Mouse (Mus musculus): Measurements from ENCODE around the gene Defb19. TPM values are rescaled to one million over a fixed set of nuclear protein-coding genes. Genes with fewer than 3 reads are reported as not detected.

The Defb19 gene
- polyA plus RNA-seq, 2 experiments: not detected

DNA sequence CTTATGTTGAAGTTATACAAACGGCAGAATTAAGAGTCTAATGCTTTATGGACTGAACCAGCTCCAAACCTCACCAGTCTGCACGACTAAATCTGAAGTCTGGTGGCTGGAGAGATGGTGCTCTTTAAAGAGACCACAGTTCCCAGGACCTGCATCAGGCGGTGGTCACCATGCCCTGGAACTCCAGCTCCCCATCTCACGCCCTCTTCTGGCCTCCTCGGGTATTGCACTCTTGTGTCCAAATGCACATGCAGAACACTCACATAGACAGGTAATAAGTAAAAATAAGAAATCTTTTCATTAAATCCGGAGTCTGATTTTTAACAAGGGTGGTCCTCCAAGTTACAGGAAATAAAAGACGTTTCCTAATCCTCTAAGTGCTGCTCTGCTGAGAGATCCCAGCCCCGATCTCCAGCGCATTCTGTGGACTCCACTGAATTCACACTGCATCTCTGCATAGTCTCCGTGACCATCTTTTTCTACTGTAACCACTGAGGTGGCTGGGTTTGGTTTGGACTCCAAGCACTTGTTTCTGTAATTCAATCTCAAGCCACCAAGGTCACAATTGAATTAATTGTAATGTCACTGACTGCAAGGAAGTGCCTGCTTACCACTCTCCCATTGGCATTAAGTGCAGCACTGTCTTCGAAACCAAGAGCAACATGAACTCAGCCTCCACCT lies 7.9 kb downstream of the Defb19 start, which contains the start of gene Defb21:
TSS of gene Defb21 (plus strand) at position 631 of the 681 bp plus-strand sequence.
- Histone ChIP-seq H3K27me3 (ENCODE audit: control insufficient read depth, insufficient read depth, low read length) (no peaks in the 10 kb centered on the region), H3K9me3 (ENCODE audit: control insufficient read depth, low read length) (no peaks in the 10 kb centered on the region), H3K4me1 (replicated peaks; ENCODE audit: control insufficient read depth in 2 of 2, insufficient read depth in 2 of 2, low read length in 1 of 2) (no peaks in the 10 kb centered on the region), H3K27ac (no peak within 1 kb of the TSS), H3K36me3 (replicated peaks; ENCODE audit: control insufficient read depth, insufficient read depth, low read depth) (no peaks in the 10 kb centered on the region), H3K4me2 (ENCODE audit: low read depth) (no peak within 1 kb of the TSS), H3K4me3 (ENCODE audit: insufficient read depth in 1 of 2, low read depth in 2 of 2, low read length in 2 of 2) (no peak within 1 kb of the TSS), H3K9ac (replicated peaks) (no peak within 1 kb of the TSS)
- ATAC-seq (ENCODE audit: insufficient read depth) (no peak), DNase-seq (ENCODE audit: low read depth in 3 of 3, low spot score in 3 of 3) (no peak)
- WGBS (ENCODE audit: insufficient replicate concordance): 44% methylated on average over 11 of the region's 11 CpGs
- TF ChIP-seq EP300 (IDR thresholded peaks at IDR 0.05; ENCODE audit: low read depth) (no peak), CTCF (IDR thresholded peaks at IDR 0.05; ENCODE audit: low read depth) (peak; percentile 66)

DNA sequence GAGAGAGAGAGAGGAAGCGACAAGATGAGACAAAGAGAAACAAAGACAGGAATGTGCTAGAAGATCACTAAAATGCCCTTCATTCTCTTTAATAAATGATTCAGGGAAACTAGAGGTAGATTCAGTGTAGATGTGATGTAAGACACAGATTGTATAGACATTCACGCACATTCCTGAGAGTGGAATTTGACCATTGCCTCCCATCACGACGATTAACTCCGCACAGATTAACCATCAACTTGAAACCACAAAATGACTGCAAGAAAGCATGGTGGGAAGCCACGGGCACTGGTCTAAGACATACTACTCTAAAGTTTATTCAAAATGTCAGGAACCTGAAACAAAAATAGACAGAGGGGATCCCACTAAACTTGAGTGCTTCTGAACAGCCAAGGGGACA lies 9.8 kb downstream of the Defb19 start:
- H3K4me1 ChIP-seq (replicated peaks; ENCODE audit: control insufficient read depth in 2 of 2, insufficient read depth in 2 of 2, low read length in 1 of 2): no peaks in the 10 kb centered on the region
- H3K27ac ChIP-seq: no peak overlapping the region
- no peak overlapping the region for H3K4me2 ChIP-seq (ENCODE audit: low read depth)
- DNase-seq (ENCODE audit: low read depth in 3 of 3, low spot score in 3 of 3): no peak
- H3K9ac ChIP-seq (replicated peaks): no peak overlapping the region
- 46% methylated on average over 6 of the region's 6 CpGs for WGBS (ENCODE audit: insufficient replicate concordance)
- H3K4me3 ChIP-seq (ENCODE audit: insufficient read depth in 1 of 2, low read depth in 2 of 2, low read length in 2 of 2): no peak overlapping the region
- no peaks in the 10 kb centered on the region for H3K9me3 ChIP-seq (ENCODE audit: control insufficient read depth, low read length)
- TF ChIP-seq CTCF (IDR thresholded peaks at IDR 0.05; ENCODE audit: low read depth): no peak
- TF ChIP-seq EP300 (IDR thresholded peaks at IDR 0.05; ENCODE audit: low read depth): no peak
- ATAC-seq (ENCODE audit: insufficient read depth): no peak
- no peaks in the 10 kb centered on the region for H3K27me3 ChIP-seq (ENCODE audit: control insufficient read depth, insufficient read depth, low read length)
- H3K36me3 ChIP-seq (replicated peaks; ENCODE audit: control insufficient read depth, insufficient read depth, low read depth): no peaks in the 10 kb centered on the region

DNA sequence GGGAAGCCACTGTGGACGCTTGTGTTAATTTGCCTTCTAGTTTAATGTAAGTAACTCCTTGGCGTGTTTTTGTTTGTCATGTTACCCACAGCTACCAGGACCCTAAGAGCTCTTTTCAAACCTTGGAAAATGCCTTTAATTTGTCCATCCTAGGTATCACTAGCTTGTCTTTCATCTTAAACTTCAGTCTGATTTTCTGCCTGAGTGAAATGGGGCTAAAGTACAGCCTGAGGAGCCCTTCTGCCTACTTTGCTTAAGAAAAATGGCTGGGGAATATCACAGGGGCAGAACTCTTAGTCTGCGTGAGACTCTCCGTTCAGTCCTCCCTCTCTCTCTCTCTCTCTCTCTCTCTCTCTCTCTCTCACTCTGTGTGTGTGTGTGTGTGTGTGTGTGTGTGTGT lies 10.2 kb downstream of the Defb19 start:
- Histone ChIP-seq H3K27me3 (ENCODE audit: control insufficient read depth, insufficient read depth, low read length) (no peaks in the 10 kb centered on the region), H3K36me3 (replicated peaks; ENCODE audit: control insufficient read depth, insufficient read depth, low read depth) (no peaks in the 10 kb centered on the region), H3K4me2 (ENCODE audit: low read depth) (no peak overlapping the region), H3K4me3 (ENCODE audit: insufficient read depth in 1 of 2, low read depth in 2 of 2, low read length in 2 of 2) (no peak overlapping the region), H3K27ac (no peak overlapping the region), H3K4me1 (replicated peaks; ENCODE audit: control insufficient read depth in 2 of 2, insufficient read depth in 2 of 2, low read length in 1 of 2) (no peaks in the 10 kb centered on the region), H3K9ac (replicated peaks) (no peak overlapping the region), H3K9me3 (ENCODE audit: control insufficient read depth, low read length) (no peaks in the 10 kb centered on the region)
- DNase-seq (ENCODE audit: low read depth in 3 of 3, low spot score in 3 of 3) (no peak), ATAC-seq (ENCODE audit: insufficient read depth) (no peak)
- WGBS (ENCODE audit: insufficient replicate concordance): 55% methylated on average over 4 of the region's 4 CpGs
- TF ChIP-seq CTCF (IDR thresholded peaks at IDR 0.05; ENCODE audit: low read depth): no peak
- TF ChIP-seq EP300 (IDR thresholded peaks at IDR 0.05; ENCODE audit: low read depth): no peak

DNA sequence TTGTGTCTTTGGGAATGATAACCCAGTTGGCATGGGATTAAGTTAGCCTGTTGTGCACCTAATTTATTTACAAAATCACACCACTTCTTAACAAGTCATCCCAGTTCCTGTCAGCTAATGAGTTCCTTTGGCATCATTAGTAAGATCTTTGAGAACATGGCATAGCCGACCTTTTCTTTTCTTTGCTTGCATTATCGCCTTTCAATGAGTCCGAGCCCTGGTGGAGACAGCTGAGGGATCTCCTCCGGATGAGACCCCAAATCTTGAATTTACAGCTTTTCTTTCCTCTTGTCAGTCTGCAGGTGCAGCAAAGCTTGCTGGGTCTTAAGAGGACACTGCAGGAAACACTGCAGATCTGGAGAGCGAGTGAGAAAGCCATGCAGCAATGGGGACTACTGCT lies 11.1 kb downstream of the Defb19 start, which contains the start of gene Gm17416:
TSS of gene Gm17416 (plus strand) at position 301 of the 400 bp plus-strand sequence.
- no peak for ATAC-seq (ENCODE audit: insufficient read depth)
- H3K4me3 ChIP-seq (ENCODE audit: insufficient read depth in 1 of 2, low read depth in 2 of 2, low read length in 2 of 2): no peak within 1 kb of the TSS
- H3K36me3 ChIP-seq (replicated peaks; ENCODE audit: control insufficient read depth, insufficient read depth, low read depth): no peaks in the 10 kb centered on the region
- WGBS (ENCODE audit: insufficient replicate concordance): 65% methylated on average over 5 of the region's 5 CpGs
- TF ChIP-seq CTCF (IDR thresholded peaks at IDR 0.05; ENCODE audit: low read depth): no peak
- TF ChIP-seq EP300 (IDR thresholded peaks at IDR 0.05; ENCODE audit: low read depth): no peak
- H3K4me1 ChIP-seq (replicated peaks; ENCODE audit: control insufficient read depth in 2 of 2, insufficient read depth in 2 of 2, low read length in 1 of 2): no peaks in the 10 kb centered on the region
- H3K27me3 ChIP-seq (ENCODE audit: control insufficient read depth, insufficient read depth, low read length): no peaks in the 10 kb centered on the region
- H3K4me2 ChIP-seq (ENCODE audit: low read depth): no peak within 1 kb of the TSS
- no peak within 1 kb of the TSS for H3K27ac ChIP-seq
- no peaks in the 10 kb centered on the region for H3K9me3 ChIP-seq (ENCODE audit: control insufficient read depth, low read length)
- H3K9ac ChIP-seq (replicated peaks): no peak within 1 kb of the TSS
- no peak for DNase-seq (ENCODE audit: low read depth in 3 of 3, low spot score in 3 of 3)

DNA sequence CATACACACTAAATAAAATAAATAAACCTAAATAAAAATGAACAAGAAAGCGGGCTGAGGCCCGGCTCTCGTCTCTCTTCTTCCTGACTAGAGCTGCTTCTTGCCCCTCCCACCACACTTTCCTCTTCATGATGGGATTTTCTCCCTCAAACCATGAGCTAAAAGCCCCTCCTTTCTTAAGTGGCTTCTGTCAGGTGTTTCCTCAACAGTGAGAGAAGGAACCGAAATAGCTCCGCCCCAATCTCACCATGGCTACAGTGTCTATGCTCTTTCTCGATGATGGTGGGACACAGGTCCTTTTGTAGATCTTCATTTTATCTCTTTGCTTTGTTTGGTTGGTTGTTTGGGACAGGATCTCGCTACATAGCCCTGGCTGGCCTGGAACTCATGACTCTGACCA lies 23.5 kb downstream of the Defb19 start:
- Histone ChIP-seq H3K9me3 (ENCODE audit: control insufficient read depth, low read length) (no peaks in the 10 kb centered on the region), H3K9ac (replicated peaks) (no peak overlapping the region), H3K36me3 (replicated peaks; ENCODE audit: control insufficient read depth, insufficient read depth, low read depth) (no peaks in the 10 kb centered on the region), H3K27ac (no peak overlapping the region), H3K4me2 (ENCODE audit: low read depth) (no peak overlapping the region), H3K27me3 (ENCODE audit: control insufficient read depth, insufficient read depth, low read length) (no peaks in the 10 kb centered on the region), H3K4me3 (ENCODE audit: insufficient read depth in 1 of 2, low read depth in 2 of 2, low read length in 2 of 2) (no peak overlapping the region), H3K4me1 (replicated peaks; ENCODE audit: control insufficient read depth in 2 of 2, insufficient read depth in 2 of 2, low read length in 1 of 2) (no peaks in the 10 kb centered on the region)
- no peak for TF ChIP-seq CTCF (IDR thresholded peaks at IDR 0.05; ENCODE audit: low read depth)
- no peak for TF ChIP-seq EP300 (IDR thresholded peaks at IDR 0.05; ENCODE audit: low read depth)
- ATAC-seq (ENCODE audit: insufficient read depth): no peak
- WGBS (ENCODE audit: insufficient replicate concordance): 56% methylated on average over 7 of the region's 7 CpGs
- no peak for DNase-seq (ENCODE audit: low read depth in 3 of 3, low spot score in 3 of 3)

Data from liver, embryonic 14.5 days (tissue).